Mouse (Mus musculus): ENCODE results near the gene Gm5726. TPM values are rescaled to one million over a fixed set of nuclear protein-coding genes. Genes with fewer than 3 reads are reported as not detected.
"Not testable (repeated sequence)": the region's sequence is repeated elsewhere in the genome, so short reads cannot be mapped to it uniquely, and the experiment has no call there.

The Gm5726 gene
- polyA plus RNA-seq (2015; fragmentation: Nextera tagmentation; extraction: Ambion mirVana), result not detected in 2 replicates

- not testable (repeated sequence) for H3K27ac ChIP-seq; H3K4me2 ChIP-seq (replicated peaks); H3K4me3 ChIP-seq (replicated peaks); H3K36me3 ChIP-seq; H3K27me3 ChIP-seq; ATAC-seq; H3K4me1 ChIP-seq (replicated peaks); H3K9ac ChIP-seq (replicated peaks); H3K9me3 ChIP-seq
- no CpG with 5 or more reads among the region's 1 CpGs for WGBS
These were observed at the start of gene Gm5726 for GRCm38 (mm10) chr7:20545657-20546056. Gm5726 (minus strand) TSS chr7:20545757.

GRCm38 (mm10) chr7:20576141-20576540 is 30.6 kb upstream of the Gm5726 start, which contains the start of gene Gm4141:
Gm4141 (minus strand) TSS chr7:20576241.
- not testable (repeated sequence) for H3K27me3 ChIP-seq; H3K4me1 ChIP-seq (replicated peaks); ATAC-seq; H3K9me3 ChIP-seq; H3K4me2 ChIP-seq (replicated peaks); H3K36me3 ChIP-seq; H3K27ac ChIP-seq; H3K4me3 ChIP-seq (replicated peaks); H3K9ac ChIP-seq (replicated peaks)
- WGBS, result no CpG with 5 or more reads among the region's 3 CpGs

GRCm38 (mm10) chr7:20533537-20533936 is 12.0 kb downstream of the Gm5726 start, which contains the start of gene Vmn1r104:
Vmn1r104 (plus strand) TSS chr7:20533837.
- not testable (repeated sequence) for H3K36me3 ChIP-seq; H3K4me3 ChIP-seq (replicated peaks); H3K9me3 ChIP-seq; H3K4me2 ChIP-seq (replicated peaks); H3K4me1 ChIP-seq (replicated peaks); ATAC-seq; H3K27me3 ChIP-seq; H3K9ac ChIP-seq (replicated peaks); H3K27ac ChIP-seq
- no CpG with 5 or more reads among the region's 3 CpGs for WGBS

- H3K36me3 ChIP-seq; H3K4me3 ChIP-seq (replicated peaks); H3K9ac ChIP-seq (replicated peaks); H3K27ac ChIP-seq; H3K4me2 ChIP-seq (replicated peaks); H3K4me1 ChIP-seq (replicated peaks); H3K27me3 ChIP-seq; H3K9me3 ChIP-seq; ATAC-seq: not testable (repeated sequence)
- no CpG with 5 or more reads among the region's 3 CpGs for WGBS
These were observed 35.1 kb downstream of the Gm5726 start, which contains the start of gene Vmn1r103 for GRCm38 (mm10) chr7:20510434-20510833. Vmn1r103 (minus strand) TSS chr7:20510534.

Other genes starting within 250 kb of the Gm5726 start
- not detected in 2 replicates for gene Gm4133, start 211.7 kb downstream of the Gm5726 start, polyA plus RNA-seq (2015; fragmentation: Nextera tagmentation; extraction: Ambion mirVana)
- not detected in 2 replicates for gene Gm5728, start 170.3 kb downstream of the Gm5726 start, polyA plus RNA-seq (2015; fragmentation: Nextera tagmentation; extraction: Ambion mirVana)
- not detected in 2 replicates for gene Vmn1r100, start 127.8 kb downstream of the Gm5726 start, polyA plus RNA-seq (2015; fragmentation: Nextera tagmentation; extraction: Ambion mirVana)
- not detected in 2 replicates for gene Vmn1r101, start 103.2 kb downstream of the Gm5726 start, polyA plus RNA-seq (2015; fragmentation: Nextera tagmentation; extraction: Ambion mirVana)
- not detected in 2 replicates for gene Gm10670, start 70.8 kb downstream of the Gm5726 start, polyA plus RNA-seq (2015; fragmentation: Nextera tagmentation; extraction: Ambion mirVana)
- gene Vmn1r103, start 35.2 kb downstream of the Gm5726 start, polyA plus RNA-seq (2015; fragmentation: Nextera tagmentation; extraction: Ambion mirVana), result not detected in 2 replicates
- not detected in 2 replicates for gene Vmn1r104, start 11.9 kb downstream of the Gm5726 start, polyA plus RNA-seq (2015; fragmentation: Nextera tagmentation; extraction: Ambion mirVana)
- gene Gm4141, start 30.5 kb upstream of the Gm5726 start, polyA plus RNA-seq (2015; fragmentation: Nextera tagmentation; extraction: Ambion mirVana), result not detected in 2 replicates
- gene Gm4513, start 53.3 kb upstream of the Gm5726 start, polyA plus RNA-seq (2015; fragmentation: Nextera tagmentation; extraction: Ambion mirVana), result not detected in 2 replicates
- gene Vmn1r107, start 123.2 kb upstream of the Gm5726 start, polyA plus RNA-seq (2015; fragmentation: Nextera tagmentation; extraction: Ambion mirVana), result not detected in 2 replicates
- not detected in 2 replicates for gene Vmn1r111, start 157.5 kb upstream of the Gm5726 start, polyA plus RNA-seq (2015; fragmentation: Nextera tagmentation; extraction: Ambion mirVana)
- gene Gm10668, start 184.9 kb upstream of the Gm5726 start, polyA plus RNA-seq (2015; fragmentation: Nextera tagmentation; extraction: Ambion mirVana), result not detected in 2 replicates
- gene Vmn1r112, start 225.4 kb upstream of the Gm5726 start, polyA plus RNA-seq (2015; fragmentation: Nextera tagmentation; extraction: Ambion mirVana), result not detected in 2 replicates
- gene Vmn1r113, start 241.5 kb upstream of the Gm5726 start, polyA plus RNA-seq (2015; fragmentation: Nextera tagmentation; extraction: Ambion mirVana), result not detected in 2 replicates

All from midbrain, embryonic 13.5 days (tissue).